Mouse (Mus musculus) lung, adult 2 months (tissue): ENCODE data around the gene Pcyox1. TPM values are rescaled to one million over a fixed set of nuclear protein-coding genes. Genes with fewer than 3 reads are reported as not detected.
A peak's percentile ranks its signal among the peaks of the same experiment; 100 is the strongest.
"Not testable (repeated sequence)": the region's sequence is repeated elsewhere in the genome, so short reads cannot be mapped to it uniquely, and the experiment has no call there.

Experiments
- DNase-seq: peaks from one replicate; pipeline ENCODE4 v3.0.0; 2022
- H3K4me1 ChIP-seq: fragments of 200-500 bp; 2 replicates; pipeline ENCODE4 v1.6.1; 2011; ENCODE audit warnings: low read length; ENCODE audit not compliant: control insufficient read depth, insufficient read depth
- H3K4me3 ChIP-seq: fragments of 200-500 bp; replicated peaks from 2 replicates; pipeline ENCODE3; 2011; ENCODE audit warnings: low read depth, mild to moderate bottlenecking, control low read depth, low read length; ENCODE audit errors: extremely low read depth
- CTCF ChIP-seq: fragments of 200-500 bp; IDR thresholded peaks from 2 replicates; pipeline ENCODE4 v1.5.1; 2011; ENCODE audit warnings: mild to moderate bottlenecking, low read length, control low read depth; ENCODE audit not compliant: insufficient read depth
- POLR2A ChIP-seq: fragments of 200-500 bp; IDR thresholded peaks from 2 replicates; pipeline ENCODE4 v1.6.1; 2011; ENCODE audit warnings: low read depth, mild to moderate bottlenecking, control low read depth, low read length, borderline replicate concordance; ENCODE audit errors: extremely low read depth
- WGBS: fragments of 180-500 bp; shearing (Covaris S2); methylation state at CpG from one replicate; pipeline ENCODE4 v1.1.7; 2018; 5-methylcytosine and 5-hydroxymethylcytosine counted together
- polyA plus RNA-seq: library from polyadenylated mRNA; depleted of rRNA; stranded (reverse); fragments of >200 nt; gene quantifications from 2 replicates; pipeline ENCODE4 v1.2.3, GENCODE M21; 2012

The Pcyox1 gene
- polyA plus RNA-seq, 1 experiment = 28.6 TPM

- TF ChIP-seq POLR2A (no peak), CTCF (no peak)
- no peaks in the 10 kb centered on the region for H3K4me1 ChIP-seq
- no peak for DNase-seq
- no peak overlapping the region for H3K4me3 ChIP-seq
- 73% methylated on average over 5 of the region's 5 CpGs for WGBS
Observed at GRCm38 (mm10) chr6:86385362-86386104, 11.4 kb downstream of the Pcyox1 start.

- Histone ChIP-seq H3K4me1 (no peaks in the 10 kb centered on the region), H3K4me3 (no peak overlapping the region)
- no peak for TF ChIP-seq CTCF
- WGBS = 60% methylated on average over 4 of the region's 4 CpGs
- no peak for DNase-seq
Observed at GRCm38 (mm10) chr6:86384692-86385091, 12.3 kb downstream of the Pcyox1 start.

- DNase-seq = no peak
- WGBS = 44% methylated on average over 16 of the region's 16 CpGs
- no peak overlapping the region for H3K4me3 ChIP-seq
- H3K4me1 ChIP-seq = no peaks in the 10 kb centered on the region
- TF ChIP-seq POLR2A (no peak), CTCF (no peak)
Observed at GRCm38 (mm10) chr6:86383370-86383769, 13.6 kb downstream of the Pcyox1 start.

DNA sequence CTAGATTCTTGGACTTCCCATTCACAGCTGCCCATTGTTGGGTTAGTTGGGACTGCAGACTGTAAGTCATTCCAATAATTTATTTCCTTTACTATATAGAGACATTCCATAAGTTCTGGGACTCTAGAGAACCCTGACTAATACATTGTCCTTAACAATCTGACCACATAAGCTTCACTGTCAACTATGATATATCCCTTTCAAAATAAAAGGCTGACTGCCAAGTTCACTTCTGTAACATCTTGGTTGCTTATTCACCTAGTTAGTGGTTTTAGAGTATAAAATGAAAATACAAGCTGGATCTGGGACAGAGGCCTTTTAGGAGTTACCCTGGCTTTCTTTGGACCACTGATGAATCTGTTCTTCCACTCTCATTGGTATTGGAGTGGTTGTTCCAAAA, 14.4 kb downstream of the Pcyox1 start:
- TF ChIP-seq POLR2A (no peak), CTCF (no peak)
- no peak overlapping the region for H3K4me3 ChIP-seq
- no peak for DNase-seq
- H3K4me1 ChIP-seq = no peaks in the 10 kb centered on the region

DNA sequence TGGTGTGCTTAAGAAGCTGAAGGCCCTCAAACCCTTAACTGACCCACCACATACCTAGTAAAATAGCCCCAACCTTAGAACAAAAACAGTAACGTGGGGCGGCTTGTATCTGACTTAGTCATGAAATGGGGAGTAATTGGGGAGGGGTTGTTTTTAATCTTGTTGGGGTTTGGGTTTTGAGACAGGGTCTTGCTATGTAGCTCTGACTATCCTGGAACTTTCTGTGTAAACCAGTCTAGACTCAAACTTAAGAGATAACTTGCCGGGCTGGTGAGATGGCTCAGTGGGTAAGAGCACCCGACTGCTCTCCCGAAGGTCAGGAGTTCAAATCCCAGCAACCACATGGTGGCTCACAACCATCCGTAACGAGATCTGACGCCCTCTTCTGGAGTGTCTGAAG, 16.8 kb downstream of the Pcyox1 start:
- not testable (repeated sequence) for DNase-seq, H3K4me1 ChIP-seq, H3K4me3 ChIP-seq
- 67% methylated on average over 8 of the region's 8 CpGs for WGBS

GRCm38 (mm10) chr6:86378341-86378740, 18.6 kb downstream of the Pcyox1 start:
- Histone ChIP-seq H3K4me1 (no peaks in the 10 kb centered on the region), H3K4me3 (no peak overlapping the region)
- no peak for DNase-seq
- no peak for TF ChIP-seq POLR2A
- no peak for TF ChIP-seq CTCF
- 78% methylated on average over 3 of the region's 3 CpGs for WGBS

DNA sequence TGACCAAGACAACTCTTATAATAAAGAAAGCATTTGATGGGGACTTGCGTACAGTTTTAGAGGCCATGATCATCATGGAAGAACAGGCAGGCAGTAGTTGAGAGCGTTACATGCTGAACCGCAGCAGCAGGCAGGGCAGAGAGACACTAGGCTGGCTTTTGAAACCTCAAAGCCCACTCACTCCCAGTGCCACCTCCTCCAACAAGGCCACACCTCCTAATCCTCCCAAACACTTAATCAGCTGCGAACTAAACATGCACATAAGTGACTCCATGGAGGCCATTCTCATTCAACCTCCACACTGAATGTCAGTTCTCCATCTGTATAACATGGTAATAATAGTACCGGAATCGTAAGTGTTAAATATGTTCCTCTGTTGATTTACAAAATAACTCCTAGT, 23.4 kb downstream of the Pcyox1 start:
- DNase-seq = no peak
- TF ChIP-seq CTCF = no peak
- no peak for TF ChIP-seq POLR2A
- Histone ChIP-seq H3K4me3 (no peak overlapping the region), H3K4me1 (0 out of 2 replicates have a peak, but pooled peaks cover 2% of the 10 kb centered on the region)
- 90% methylated on average over 6 of the region's 6 CpGs for WGBS

DNA sequence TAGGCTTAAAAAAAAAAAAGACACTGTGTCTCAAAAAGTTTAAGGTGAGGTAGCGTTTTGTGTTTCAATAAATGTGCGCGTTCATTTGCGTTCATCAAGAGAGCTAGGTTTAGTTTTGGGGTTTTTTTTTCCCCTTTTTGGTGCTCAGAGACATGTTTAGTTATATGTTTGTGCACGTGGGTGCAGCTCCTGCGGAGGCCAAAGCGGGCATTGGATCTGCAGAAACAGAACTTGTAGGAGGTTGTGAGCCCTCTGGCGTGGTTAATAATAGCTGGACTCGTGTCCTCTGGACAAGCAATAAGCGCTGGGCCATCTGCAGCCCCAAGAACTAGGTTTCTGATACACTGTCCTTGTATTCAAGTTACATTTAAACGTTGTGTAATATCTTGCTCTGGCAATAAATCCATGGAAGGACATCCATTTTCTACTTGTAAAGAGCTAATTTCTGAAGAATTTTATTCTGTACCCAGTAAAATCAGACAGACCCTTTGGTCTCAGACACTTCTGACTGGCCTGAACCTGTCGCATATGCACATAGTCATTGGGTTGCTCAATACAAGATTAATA, 24.9 kb downstream of the Pcyox1 start:
- DNase-seq = no peak
- Histone ChIP-seq H3K4me1 (0 out of 2 replicates have a peak, but pooled peaks cover 2% of the 10 kb centered on the region), H3K4me3 (peak overlapping the region; percentile 72)
- WGBS = 6% methylated on average over 12 of the region's 12 CpGs
- TF ChIP-seq POLR2A (no peak), CTCF (no peak)

- H3K4me3 ChIP-seq = peak overlapping the region; percentile 72
- H3K4me1 ChIP-seq = 0 out of 2 replicates have a peak, but pooled peaks cover 2% of the 10 kb centered on the region
- peak; percentile 96 for DNase-seq
- TF ChIP-seq POLR2A = peak; percentile 99
- no peak for TF ChIP-seq CTCF
- under 1% methylated on average over 50 of the region's 50 CpGs for WGBS
Observed at GRCm38 (mm10) chr6:86371340-86371911, 25.5 kb downstream of the Pcyox1 start.

GRCm38 (mm10) chr6:86370764-86371339, 26.1 kb downstream of the Pcyox1 start, which contains the start of gene Snrpg:
Gene Snrpg, plus strand, starts transcription at chr6:86371304.
- no peak for DNase-seq
- Histone ChIP-seq H3K4me1 (0 out of 2 replicates have a peak, but pooled peaks cover 6% of the 10 kb centered on the region), H3K4me3 (peak within 1 kb of the TSS; percentile 72)
- WGBS = 15% methylated on average over 15 of the region's 15 CpGs
- TF ChIP-seq POLR2A (no peak), CTCF (no peak)
